ENCODE assay signal across 29 mouse cellular contexts in genomic region chr8:69934582-69934981, GRCm38 (mm10). TPM values are rescaled to one million over a fixed set of nuclear protein-coding genes. Genes with fewer than 3 reads are reported as not detected.
DNase-seq lines count a peak whose midpoint lies in the region; ATAC-seq and TF ChIP-seq lines count a peak whose summit lies in the region.
"Had no signal": no experiment of that assay in that cellular context is flagged by ENCODE, and none has a peak within 500 bp of the region (broad histone marks: within the 10 kb centered on the region; RNA-seq: fewer than 3 reads in every experiment).

No protein-coding gene starts in this region.

- no peak for TF ChIP-seq CTCF in E14TG2a.4 (conservative IDR thresholded peaks at IDR 0.05; ENCODE audit: low read length)

- H3K27ac ChIP-seq in heart, embryonic 13.5 days (replicated peaks), result peak overlapping the region; percentile 46; the same call in 1 of the 2 replicates
- H3K27ac ChIP-seq in liver, embryonic 12.5 days, result 0 out of 2 replicates have a peak overlapping the region, but pooled peaks have one; percentile 31
- H3K27ac ChIP-seq: forebrain, embryonic 13.5 days; hindbrain, embryonic 13.5 days; limb, embryonic 13.5 days; midbrain, embryonic 10.5 days; neural tube, embryonic 15.5 days had no signal

- H3K4me1 ChIP-seq in heart, embryonic 13.5 days, result peaks cover 59% of the 10 kb centered on the region
- peaks cover 52% of the 10 kb centered on the region for H3K4me1 ChIP-seq in liver, embryonic 12.5 days
- H3K4me1 ChIP-seq in E14TG2a.4 (replicated peaks; ENCODE audit: low read depth, low read length), result peaks cover 86% of the 10 kb centered on the region

- no peak overlapping the region for H3K4me3 ChIP-seq in heart, embryonic 13.5 days
- no peak overlapping the region for H3K4me3 ChIP-seq in liver, embryonic 12.5 days
- peak overlapping the region; percentile 65 for H3K4me3 ChIP-seq in E14TG2a.4 (replicated peaks; ENCODE audit: low read length)
- H3K4me3 ChIP-seq: forebrain, embryonic 13.5 days; hindbrain, embryonic 13.5 days; limb, embryonic 13.5 days; midbrain, embryonic 10.5 days; neural tube, embryonic 15.5 days had no signal

- no peaks in the 10 kb centered on the region for H3K27me3 ChIP-seq in heart, embryonic 13.5 days (replicated peaks)
- no peaks in the 10 kb centered on the region for H3K27me3 ChIP-seq in liver, embryonic 12.5 days (replicated peaks)
- H3K27me3 ChIP-seq in E14TG2a.4 (ENCODE audit: insufficient read depth, low read length), result no peaks in the 10 kb centered on the region
- H3K27me3 ChIP-seq: forebrain, embryonic 13.5 days; hindbrain, embryonic 13.5 days; limb, embryonic 13.5 days; neural tube, embryonic 15.5 days; Patski had no signal

- no peak for ATAC-seq in heart, embryonic 13.5 days (ENCODE audit: extremely low read depth, insufficient number of reproducible peaks, low FRiP score, low TSS enrichment)
- ATAC-seq in liver, embryonic 12.5 days, result no peak
- ATAC-seq: forebrain, embryonic 13.5 days; midbrain, embryonic 16.5 days; Patski had no signal

- H3K36me3 ChIP-seq in heart, embryonic 13.5 days, result peaks cover 38% of the 10 kb centered on the region
- peaks cover 71% of the 10 kb centered on the region for H3K36me3 ChIP-seq in liver, embryonic 12.5 days
- H3K36me3 ChIP-seq in E14TG2a.4 (ENCODE audit: insufficient read depth, low read length), result peaks cover 75% of the 10 kb centered on the region

- no peaks in the 10 kb centered on the region for H3K9me3 ChIP-seq in heart, embryonic 13.5 days
- H3K9me3 ChIP-seq in liver, embryonic 12.5 days (replicated peaks), result no peaks in the 10 kb centered on the region
- H3K9me3 ChIP-seq in E14TG2a.4 (ENCODE audit: low read length), result no peaks in the 10 kb centered on the region
- H3K9me3 ChIP-seq: forebrain, embryonic 13.5 days; G1E; hindbrain, embryonic 13.5 days; limb, embryonic 13.5 days; midbrain, embryonic 10.5 days; neural tube, embryonic 15.5 days had no signal

- intact Hi-C loops in heart, postnatal 36 days (cut with DNase I), result no loop called here

- H3K9ac ChIP-seq in heart, embryonic 13.5 days, result no peak overlapping the region
- H3K9ac ChIP-seq in liver, embryonic 12.5 days, result no peak overlapping the region
- H3K9ac ChIP-seq: forebrain, embryonic 13.5 days; hindbrain, embryonic 13.5 days; limb, embryonic 13.5 days; neural tube, embryonic 15.5 days had no signal

- no peak overlapping the region for H3K4me2 ChIP-seq in heart, embryonic 13.5 days
- no peak overlapping the region for H3K4me2 ChIP-seq in liver, embryonic 12.5 days
- H3K4me2 ChIP-seq: forebrain, embryonic 13.5 days; hindbrain, embryonic 13.5 days; limb, embryonic 13.5 days; neural tube, embryonic 15.5 days had no signal

- 68% methylated on average over 5 of the region's 5 CpGs for WGBS in heart, embryonic 13.5 days
- WGBS in liver, embryonic 12.5 days (ENCODE audit: insufficient replicate concordance), result 73% methylated on average over 5 of the region's 5 CpGs

- no peak for DNase-seq in heart, postnatal 36 days
- DNase-seq in liver (no peak), ES-CJ7 (ENCODE audit: low read depth, low spot score) (peak; percentile 69)
- DNase-seq in adrenal gland, postnatal 36 days, result no peak
- DNase-seq in adrenal gland, postnatal 14 days, result no peak
- DNase-seq: adrenal gland, adult 8-10 months; cerebellum, adult 2 months; cerebellum, postnatal 36 days; kidney, postnatal 4 days; layer of hippocampus, adult 9-11 months; lung, postnatal 4 days; right cerebral cortex, adult 18-20 months; right cerebral cortex, postnatal 4 days; thymus, postnatal 25 days had no signal

RNA-seq across cellular contexts. Expression of gene Yjefn3, which starts 32.1 kb away (rescaled TPM):
- polyA plus RNA-seq in heart, embryonic 13.5 days (2015; fragmentation: Nextera tagmentation; extraction: Ambion mirVana), result 8.1 and 8.2 TPM in 2 replicates
- 10 to 100 TPM in 1 of 2 experiments, 1 to 10 TPM in 1; 9.1 to 12.1 TPM for total RNA-seq in heart, postnatal 36 days (2021)
- polyA plus RNA-seq in liver, embryonic 12.5 days (2016; fragmentation: Nextera tagmentation; extraction: Ambion mirVana), result 0.74 and 0.86 TPM in 2 replicates
- 1 to 10 TPM; 1.9 to 2.7 TPM for total RNA-seq in adrenal gland, postnatal 36 days (2021)
- 5.7 and 6.7 TPM in 2 replicates for total RNA-seq in adrenal gland, postnatal 14 days (2021)

RNA-seq across cellular contexts. Expression of gene Ndufa13, which starts 32.2 kb away (rescaled TPM):
- polyA plus RNA-seq in heart, embryonic 13.5 days (2015; fragmentation: Nextera tagmentation; extraction: Ambion mirVana), result 304 and 343 TPM in 2 replicates
- total RNA-seq in heart, postnatal 36 days (2021), result 100 to 1,000 TPM; 451 to 482 TPM
- polyA plus RNA-seq in liver, embryonic 12.5 days (2016; fragmentation: Nextera tagmentation; extraction: Ambion mirVana), result 121 and 122 TPM in 2 replicates
- total RNA-seq in adrenal gland, postnatal 36 days (2021), result 100 to 1,000 TPM; 166 to 176 TPM
- 239 and 250 TPM in 2 replicates for total RNA-seq in adrenal gland, postnatal 14 days (2021)

RNA-seq across cellular contexts. Expression of gene Tssk6, which starts 32.6 kb away (rescaled TPM):
- polyA plus RNA-seq in heart, embryonic 13.5 days (2015; fragmentation: Nextera tagmentation; extraction: Ambion mirVana), result 1.9 and 2.2 TPM in 2 replicates
- not detected for total RNA-seq in heart, postnatal 36 days (2021)
- 3.8 and 4.5 TPM in 2 replicates for polyA plus RNA-seq in liver, embryonic 12.5 days (2016; fragmentation: Nextera tagmentation; extraction: Ambion mirVana)
- under 1 TPM; 0.53 to 0.56 TPM for total RNA-seq in adrenal gland, postnatal 36 days (2021)
- 0.83 and 0.85 TPM in 2 replicates for total RNA-seq in adrenal gland, postnatal 14 days (2021)
- total RNA-seq: gastrocnemius, adult 18-20 months; left cerebral cortex, adult 18-20 months had no signal

RNA-seq across cellular contexts. Expression of gene Cilp2, which starts 47.1 kb away (rescaled TPM):
- 0.55 and 0.56 TPM in 2 replicates for polyA plus RNA-seq in heart, embryonic 13.5 days (2015; fragmentation: Nextera tagmentation; extraction: Ambion mirVana)
- 1 to 10 TPM; 1.7 to 2.4 TPM for total RNA-seq in heart, postnatal 36 days (2021)
- 0.14 and 0.33 TPM in 2 replicates for polyA plus RNA-seq in liver, embryonic 12.5 days (2016; fragmentation: Nextera tagmentation; extraction: Ambion mirVana)
- total RNA-seq in adrenal gland, postnatal 36 days (2021), result under 1 TPM in 1 of 2 experiments, not detected in 1; 0.10 TPM
- total RNA-seq in adrenal gland, postnatal 14 days (2021), result 0.07 and 0.15 TPM in 2 replicates
- polyA plus RNA-seq: inflammation-experienced regulatory T-cells, adult 6 months; liver, embryonic 16.5 days had no signal
